Mouse (Mus musculus) left cerebral cortex, adult 2 months (tissue): ENCODE results near the gene Alx1. TPM values are rescaled to one million over a fixed set of nuclear protein-coding genes. Genes with fewer than 3 reads are reported as not detected.

Experiments
- DNase-seq, 2 experiments: peaks; one replicate each; pipeline ENCODE4 v3.0.0; 2021 to 2022; ENCODE audit warnings: low spot score in 2 of 2, mixed read lengths in 1 of 2; ENCODE audit errors: extremely low spot score in 1 of 2
- H3K27ac ChIP-seq: fragments of 200-600 bp; 2 replicates; pipeline ENCODE4 v1.8.1; 2022
- H3K4me3 ChIP-seq: fragments of 200-600 bp; 2 replicates; pipeline ENCODE4 v1.8.1; 2022
- CTCF ChIP-seq: fragments of 200-600 bp; IDR thresholded peaks from 2 replicates; pipeline ENCODE4 v1.8.1; 2022; ENCODE audit warnings: antibody characterized with exemption, mild to moderate bottlenecking, moderate library complexity
- intact Hi-C: fragments of 180-260 bp; cut with DNase I; formaldehyde crosslinking; loops from one replicate; pipeline ENCODE4 v1.15.1; 2025
- total RNA-seq, 2 experiments: library from RNA; stranded (reverse); gene quantifications; 2 replicates each; pipeline ENCODE4 v1.2.3; 2021

Gene Alx1
- total RNA-seq, 2 experiments from 2014 or later: 0.28 TPM; not detected in 1

DNA sequence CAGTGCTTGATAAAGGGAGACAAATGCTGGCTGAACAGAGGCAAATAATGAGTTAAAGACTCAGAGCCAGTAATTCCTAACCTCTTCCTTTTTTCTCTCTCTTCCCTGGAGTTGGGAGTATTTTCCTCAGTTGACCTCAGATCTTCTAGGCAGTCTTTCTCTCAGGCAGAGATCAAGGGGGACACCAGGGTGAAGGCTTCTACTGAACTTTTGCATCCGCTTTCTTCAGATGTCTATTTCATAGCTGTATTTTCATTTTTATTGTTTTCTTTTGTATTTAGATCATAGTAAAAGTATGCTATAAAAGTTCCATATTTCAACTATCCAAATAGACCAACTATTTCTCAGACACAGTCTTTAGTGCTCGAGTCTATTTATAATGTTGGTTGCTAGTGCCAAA is 27.5 kb downstream of the Alx1 start:
- no peak overlapping the region for H3K27ac ChIP-seq
- intact Hi-C loops: no loop called here

DNA sequence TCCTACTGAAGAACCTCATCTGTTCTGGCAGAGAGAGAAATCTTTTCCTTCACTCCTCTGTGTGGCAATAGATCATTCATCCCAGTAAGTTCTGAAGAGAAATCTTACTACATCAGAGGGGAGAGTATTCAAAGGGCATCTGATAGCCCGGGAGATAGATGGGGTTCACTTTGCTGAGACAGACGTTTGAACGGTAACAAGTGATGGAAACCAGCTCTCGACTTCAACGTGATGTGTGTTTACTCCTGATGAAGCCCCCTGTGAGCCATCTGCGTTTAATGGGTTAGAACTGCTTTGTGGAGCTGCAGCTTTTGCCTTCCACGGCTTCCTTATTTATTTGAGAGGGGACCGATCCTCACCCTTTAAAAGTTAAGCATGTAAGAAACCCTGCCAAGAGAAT is 29.1 kb downstream of the Alx1 start:
- no peak for TF ChIP-seq CTCF
- DNase-seq: no peak
- intact Hi-C loops: no loop called here
- H3K4me3 ChIP-seq: no peak overlapping the region
- no peak overlapping the region for H3K27ac ChIP-seq

More for the DNA sequence above, 27.5 kb downstream of the Alx1 start:
- no peak for DNase-seq
- no peak overlapping the region for H3K4me3 ChIP-seq
- no peak for TF ChIP-seq CTCF

DNA sequence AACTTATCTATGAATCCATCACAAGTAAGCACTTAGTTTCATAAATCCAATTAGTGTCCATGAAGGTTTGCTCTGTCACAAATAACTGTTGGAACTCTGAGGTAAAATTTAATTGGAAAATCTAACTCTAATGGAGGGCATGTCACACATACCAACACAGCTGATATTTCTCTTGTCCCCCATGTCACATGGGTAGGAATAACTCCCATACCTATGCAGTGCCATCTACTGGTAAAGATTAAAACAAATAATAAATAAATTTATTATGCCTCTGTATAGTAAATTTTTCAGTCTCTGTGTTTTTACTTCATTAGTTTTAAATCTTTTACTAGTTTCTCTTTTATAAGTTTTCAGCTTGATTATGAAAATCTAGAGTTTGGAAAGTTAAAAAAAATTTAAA is 30.4 kb downstream of the Alx1 start:
- no peak; the same call in 1 of the 2 replicates for TF ChIP-seq CTCF
- DNase-seq: no peak
- Histone ChIP-seq H3K27ac (no peak overlapping the region), H3K4me3 (no peak overlapping the region)
- intact Hi-C loops: no loop called here

DNA sequence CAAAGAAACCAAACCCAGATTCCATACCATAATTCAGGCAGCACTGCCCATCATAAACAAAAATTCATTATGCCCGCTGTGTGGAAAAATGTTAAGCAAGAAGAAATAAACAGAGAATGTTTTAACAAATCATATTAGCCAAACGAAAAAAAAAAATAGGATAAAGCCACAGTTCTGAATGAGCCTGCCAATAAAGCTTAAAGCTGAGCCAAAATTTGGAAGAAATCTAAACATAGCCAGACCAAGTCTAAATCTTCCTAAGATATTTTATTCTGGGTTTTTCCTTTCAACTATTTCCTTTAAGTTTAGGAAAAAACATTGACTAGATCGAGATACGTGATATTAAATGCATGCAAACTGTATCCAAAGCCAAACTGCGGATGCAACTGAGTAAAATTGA is 54.9 kb downstream of the Alx1 start:
- intact Hi-C loops: no loop called here
- DNase-seq: no peak
- H3K27ac ChIP-seq: no peak overlapping the region
- no peak overlapping the region for H3K4me3 ChIP-seq
- no peak for TF ChIP-seq CTCF

DNA sequence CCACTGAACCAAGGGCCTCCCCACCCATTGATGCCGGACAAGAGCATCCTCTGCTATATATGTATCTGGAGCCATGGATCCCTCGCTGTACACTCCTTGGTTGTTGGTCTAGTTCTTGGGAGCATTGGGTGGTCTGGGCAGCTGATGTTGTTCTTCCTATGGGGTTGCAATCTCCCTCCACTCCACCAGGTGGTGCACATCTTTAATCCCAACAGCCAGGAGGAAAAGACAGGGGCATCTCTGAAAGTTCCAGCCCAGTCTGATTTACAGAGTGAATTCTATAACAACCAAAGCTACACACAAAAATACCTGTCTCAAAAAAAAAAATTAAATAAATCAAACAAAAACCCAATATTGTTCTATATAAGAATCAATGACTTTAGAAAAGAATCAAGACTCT is 70.4 kb downstream of the Alx1 start:
- intact Hi-C loops: no loop called here
- TF ChIP-seq CTCF: no peak; the same call in 1 of the 2 replicates
- no peak overlapping the region for H3K4me3 ChIP-seq
- no peak for DNase-seq
- no peak overlapping the region for H3K27ac ChIP-seq

Other genes starting within 250 kb of the Alx1 start
- 1 to 10 TPM; 4.1 TPM for gene Lrriq1, start 206.1 kb upstream of the Alx1 start, total RNA-seq